Mouse (Mus musculus): ENCODE data around the gene Ints11.

Gene Ints11

DNA sequence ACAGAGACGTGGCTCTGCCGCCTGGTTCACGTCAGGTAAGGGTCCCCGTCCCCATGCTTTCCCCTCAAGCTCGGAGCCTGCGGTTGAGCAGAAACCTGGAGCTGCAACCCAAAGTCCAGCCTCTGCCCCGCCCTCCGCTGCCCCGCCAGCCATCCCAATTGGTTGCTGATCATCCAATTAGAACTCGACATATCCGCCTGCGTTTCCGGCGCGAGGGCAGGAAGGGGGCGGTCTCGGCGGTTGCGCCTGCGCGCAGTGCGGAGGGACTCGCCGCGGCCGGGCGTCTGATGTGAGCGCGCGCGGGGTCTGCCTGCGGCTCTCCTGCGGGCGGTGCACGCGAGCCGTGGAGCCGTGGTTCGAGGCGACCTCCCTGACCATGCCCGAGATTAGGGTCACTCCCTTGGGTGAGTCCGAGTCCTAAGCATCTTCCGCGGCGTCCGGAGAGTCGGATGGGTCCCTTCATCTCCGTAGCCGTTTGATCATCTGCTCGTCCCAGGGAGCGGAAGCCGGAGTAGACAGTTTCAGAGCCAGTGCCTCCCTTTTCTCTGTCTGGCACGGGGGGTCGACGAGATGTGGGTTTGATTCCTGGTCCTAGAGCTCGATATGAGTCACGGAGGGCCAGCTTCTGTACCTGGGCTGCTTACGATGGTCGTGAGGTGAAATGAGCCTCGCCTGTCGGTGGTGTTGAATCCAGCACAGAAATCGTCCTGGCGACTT is at the start of gene Ints11, which contains the start of gene Cptp:
TSS of gene Ints11 (plus strand) at position 230 of the 717 bp plus-strand sequence.
TSS of gene Cptp (minus strand) at position 124 of the 717 bp plus-strand sequence.
- DNase-seq: peak; percentile 93 to 94

DNA sequence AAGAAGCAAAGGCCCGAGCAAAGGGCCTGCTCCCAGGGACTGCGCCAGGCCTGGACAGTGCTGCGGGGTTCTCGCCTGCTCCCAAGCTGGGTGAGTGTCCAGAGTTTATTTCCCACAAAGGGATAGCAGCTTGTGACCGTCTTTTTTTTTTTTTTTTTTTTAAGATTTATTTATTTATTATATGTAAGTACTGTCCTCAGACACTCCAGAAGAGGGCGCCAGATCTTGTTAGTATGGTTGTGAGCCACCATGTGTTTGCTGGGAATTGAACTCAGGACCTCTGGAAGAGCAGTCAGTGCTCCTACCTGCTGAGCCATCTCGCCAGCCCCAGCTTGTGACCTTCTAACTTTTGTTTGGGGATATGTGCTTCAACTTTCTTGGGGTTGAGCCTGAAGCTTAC is 48.3 kb upstream of the Ints11 start:
- DNase-seq: no peak

DNA sequence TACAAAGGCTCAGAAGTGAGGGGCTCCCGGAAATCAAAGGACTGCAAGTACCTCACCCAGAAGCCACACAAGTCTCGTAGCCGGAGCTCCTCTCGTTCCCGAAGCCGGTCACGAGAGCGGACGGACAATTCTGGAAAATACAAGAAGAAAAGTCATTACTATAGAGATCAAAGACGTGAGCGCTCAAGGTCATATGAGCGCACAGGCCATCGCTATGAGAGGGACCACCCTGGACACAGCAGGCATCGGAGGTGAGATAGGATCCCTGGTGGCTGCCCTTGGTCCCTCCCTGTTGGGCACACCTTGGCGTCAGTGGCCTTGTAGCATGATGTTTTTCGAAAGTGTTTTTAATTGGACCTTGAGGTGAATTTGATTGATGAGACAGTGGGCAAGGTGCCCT is 45.9 kb upstream of the Ints11 start:
- DNase-seq: no peak

DNA sequence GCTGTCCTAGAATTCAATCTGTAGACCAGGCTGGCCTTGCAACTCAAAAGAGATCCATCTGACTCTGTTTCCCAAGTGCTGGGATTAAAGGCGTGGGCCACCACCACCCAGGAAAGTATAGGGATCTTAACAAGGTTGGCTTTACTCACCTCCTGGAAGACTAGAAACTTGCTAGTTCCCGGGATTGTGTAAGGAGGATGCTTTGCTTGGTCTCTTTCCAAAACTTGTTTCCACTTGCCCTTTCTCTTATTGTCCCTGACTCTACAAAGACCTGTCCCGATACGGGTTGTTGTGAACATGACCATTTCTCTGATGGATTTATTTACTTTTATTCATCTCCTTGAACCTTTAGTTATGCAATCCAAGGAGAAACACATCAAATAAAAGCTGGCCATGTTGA is 39.5 kb upstream of the Ints11 start:
- no peak for DNase-seq

DNA sequence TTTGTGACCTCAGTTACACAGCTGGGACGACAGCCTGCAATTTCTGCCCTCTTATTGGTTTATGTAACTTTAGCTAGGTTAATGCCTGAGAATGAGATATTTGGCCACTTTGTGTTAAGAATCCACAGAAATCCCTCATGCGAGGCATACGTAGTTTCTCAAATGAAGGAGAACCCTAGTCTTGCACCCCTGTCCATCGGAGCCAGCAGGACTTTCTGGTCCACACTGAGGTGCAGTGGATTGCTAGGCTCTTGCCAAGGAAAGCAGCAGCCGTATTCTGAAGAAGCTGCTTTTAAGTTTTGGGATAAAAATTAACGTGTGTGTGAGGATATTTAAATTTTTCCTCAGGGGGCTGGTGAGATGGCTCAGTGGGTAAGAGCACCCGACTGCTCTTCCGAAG is 38.8 kb upstream of the Ints11 start:
- no peak for DNase-seq

DNA sequence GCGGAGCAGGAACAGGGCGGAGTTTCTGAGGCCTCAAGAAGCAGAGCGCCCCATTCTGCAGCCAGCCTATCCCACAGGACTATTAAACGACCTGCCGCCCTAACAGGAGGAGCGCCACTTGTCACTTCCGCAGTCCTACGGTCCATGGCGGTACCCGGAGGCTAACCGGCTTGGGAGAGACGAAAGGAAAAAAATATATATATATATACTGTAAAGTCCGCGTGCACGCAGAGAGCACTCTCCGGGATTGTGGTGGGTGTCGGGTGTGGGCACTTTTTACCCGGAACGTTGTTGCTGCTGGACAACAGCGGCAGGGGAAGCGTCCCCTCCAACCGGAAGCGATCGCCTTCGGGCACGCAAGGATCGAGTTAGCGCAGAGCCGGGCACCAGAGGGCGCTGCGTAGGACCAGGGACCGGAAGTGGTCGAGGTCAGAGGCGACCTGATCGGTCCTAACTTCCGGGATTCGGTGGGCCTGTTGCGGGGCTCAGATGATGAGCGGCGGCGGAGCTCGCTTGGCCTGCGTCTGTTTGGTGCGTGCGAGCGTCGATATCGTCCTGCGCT is 38.1 kb upstream of the Ints11 start, which contains the start of gene Aurkaip1:
TSS of gene Aurkaip1 (plus strand) at position 68 of the 562 bp plus-strand sequence.
- DNase-seq: peak; percentile 93 to 94

DNA sequence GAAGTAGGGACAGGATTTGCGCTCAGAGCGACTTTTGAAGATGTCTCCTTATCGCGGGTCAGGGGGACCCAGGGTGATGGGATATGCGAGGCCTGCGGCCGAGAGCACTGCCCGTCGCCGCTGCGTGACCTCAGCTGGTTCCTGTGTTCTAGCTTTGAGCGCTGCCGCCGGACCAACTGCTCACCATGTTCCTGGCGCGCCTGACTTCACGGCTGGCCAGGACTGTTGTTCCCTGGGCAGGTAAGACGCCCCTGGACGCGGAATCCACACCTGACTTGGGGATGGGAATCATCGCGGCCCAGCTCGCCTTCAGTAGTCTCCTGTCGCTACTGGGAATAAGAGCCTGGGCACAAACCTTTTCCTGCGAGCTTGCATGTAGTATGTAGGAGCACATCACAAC is 37.5 kb upstream of the Ints11 start:
- DNase-seq: no peak

DNA sequence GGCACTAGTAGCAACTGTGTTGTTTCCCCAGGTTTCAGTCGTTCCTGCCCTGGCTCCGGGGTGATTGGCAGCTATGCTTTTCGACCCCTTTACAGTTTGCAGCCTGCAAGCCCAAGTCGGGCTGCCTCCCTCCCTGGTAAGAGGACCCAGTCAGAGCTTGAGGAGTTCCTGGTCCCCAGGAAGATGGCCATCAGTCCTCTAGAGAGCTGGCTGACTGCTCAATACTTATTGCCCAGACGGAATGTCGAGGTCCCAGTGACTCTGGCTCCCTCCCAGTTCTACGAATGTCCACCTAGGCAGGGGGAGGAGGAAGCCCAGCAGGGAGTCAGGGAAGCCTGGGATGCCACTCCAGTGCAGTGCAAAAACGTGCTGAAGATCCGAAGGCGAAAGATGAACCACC is 37.0 kb upstream of the Ints11 start:
- no peak for DNase-seq

DNA sequence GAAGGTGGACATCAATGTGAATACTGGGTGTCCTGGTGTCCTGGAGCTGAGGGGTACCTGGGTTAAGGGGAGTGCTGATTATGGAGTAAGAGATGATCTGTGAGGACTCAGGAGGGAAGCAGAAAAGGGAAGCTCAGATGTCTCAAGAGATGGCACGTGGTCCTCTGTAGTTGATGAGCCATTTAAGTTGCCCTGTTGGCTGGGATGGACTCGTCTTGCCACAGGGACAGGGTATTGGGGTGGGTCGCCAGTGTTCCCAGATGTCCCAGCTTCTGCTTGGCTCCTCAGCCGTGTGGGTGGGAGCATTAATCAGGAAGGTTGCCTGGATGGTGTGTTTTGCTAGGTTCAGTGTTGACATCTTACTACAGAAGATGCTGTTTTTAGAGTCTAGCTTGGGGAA is 36.1 kb upstream of the Ints11 start:
- no peak for DNase-seq

DNA sequence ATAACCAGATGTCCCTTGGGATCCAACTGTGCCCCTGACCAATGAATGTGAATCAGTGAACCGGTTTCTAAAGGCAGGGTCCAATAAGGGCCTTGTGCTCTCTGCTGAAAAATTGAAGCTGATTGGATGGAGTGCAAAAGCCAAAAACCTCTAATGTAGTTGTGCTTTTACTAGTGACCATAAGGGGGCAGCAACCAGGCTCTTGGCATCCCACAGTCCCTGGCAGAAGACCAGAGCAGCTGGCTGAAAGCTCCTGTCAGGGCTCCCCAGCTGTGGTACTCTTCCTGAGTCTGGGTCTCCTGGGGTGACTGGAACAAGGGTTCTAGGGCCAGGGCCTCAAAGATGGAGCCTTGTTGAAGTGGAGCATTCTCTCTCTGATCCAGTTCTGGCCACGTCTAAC is 35.5 kb upstream of the Ints11 start:
- peak; percentile 30 to 46 for DNase-seq

DNA sequence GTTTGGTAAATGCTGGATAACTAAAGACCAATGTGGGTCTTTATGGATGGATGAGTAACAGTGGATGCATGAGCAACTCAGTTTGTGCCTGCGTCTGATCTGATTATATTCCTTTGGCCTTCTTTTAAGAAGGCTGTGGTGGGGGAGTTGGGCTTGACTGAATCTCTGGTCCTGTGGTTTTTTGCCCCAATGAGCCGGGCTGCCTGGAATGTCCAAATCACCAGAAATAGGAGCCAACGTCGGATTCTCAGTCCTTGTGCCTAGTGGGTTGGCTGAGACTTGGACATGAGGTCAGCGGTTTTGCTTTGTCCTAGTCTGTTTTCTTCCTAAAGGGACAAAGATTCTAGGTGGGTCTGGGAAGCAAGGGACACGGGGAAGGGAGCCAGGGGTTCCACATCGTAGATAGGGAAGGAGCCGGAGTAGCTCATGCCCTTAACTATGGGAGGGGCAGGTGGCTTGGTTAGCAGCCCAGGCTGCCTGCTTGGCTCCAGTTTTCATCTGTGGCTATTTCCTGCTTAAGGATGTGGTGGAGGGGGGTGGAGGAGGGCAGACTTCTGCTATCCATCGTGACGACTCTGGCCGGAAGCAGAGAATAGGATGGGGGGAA is 31.8 kb upstream of the Ints11 start:
- no peak for DNase-seq

DNA sequence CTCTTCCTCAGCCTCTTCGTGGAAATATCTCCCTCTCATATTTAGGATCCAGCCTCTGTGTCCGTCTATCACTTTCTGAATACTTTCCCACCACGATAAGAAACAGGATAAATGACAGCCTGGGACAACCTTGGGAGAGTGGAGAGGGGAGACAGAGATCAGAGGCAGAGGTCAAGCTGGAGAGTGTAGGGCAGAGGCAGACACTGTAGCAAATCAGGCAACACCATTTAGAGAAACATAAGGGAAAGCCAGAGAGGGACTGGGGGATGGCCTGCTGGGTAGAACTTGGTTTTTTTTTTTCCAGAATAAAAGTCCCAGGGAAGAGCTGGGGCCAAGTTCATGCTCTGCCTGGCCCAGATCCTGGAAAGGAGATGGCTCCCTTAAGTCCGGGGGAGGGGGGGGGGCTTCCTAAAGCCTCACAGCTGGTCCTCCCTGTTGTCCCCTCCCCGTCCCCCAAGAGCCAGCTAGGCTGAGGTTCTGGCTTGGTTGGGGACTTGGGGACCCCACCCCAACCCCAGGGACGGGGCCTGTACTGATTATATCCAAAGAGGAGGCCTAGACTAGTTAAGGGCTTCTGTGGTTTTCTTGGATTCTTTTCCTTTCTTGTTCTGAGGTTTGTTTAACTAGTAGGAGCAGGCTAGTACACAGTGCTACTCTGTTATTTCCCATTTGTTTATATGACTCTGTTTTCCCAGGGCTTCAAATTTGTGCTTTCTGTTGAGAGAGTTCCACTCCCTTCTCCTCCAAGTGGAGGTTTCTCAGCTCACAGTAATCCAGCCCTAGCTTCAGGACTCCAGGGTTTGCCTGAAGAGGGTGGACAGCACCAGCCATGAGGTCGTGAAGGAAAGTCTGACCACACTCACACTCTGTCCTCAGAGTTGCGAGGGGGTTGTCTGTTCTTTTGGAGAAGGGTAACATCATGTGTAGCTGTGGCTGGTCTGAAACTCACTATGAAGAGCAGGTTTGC is 30.9 kb upstream of the Ints11 start:
- DNase-seq: no peak

DNA sequence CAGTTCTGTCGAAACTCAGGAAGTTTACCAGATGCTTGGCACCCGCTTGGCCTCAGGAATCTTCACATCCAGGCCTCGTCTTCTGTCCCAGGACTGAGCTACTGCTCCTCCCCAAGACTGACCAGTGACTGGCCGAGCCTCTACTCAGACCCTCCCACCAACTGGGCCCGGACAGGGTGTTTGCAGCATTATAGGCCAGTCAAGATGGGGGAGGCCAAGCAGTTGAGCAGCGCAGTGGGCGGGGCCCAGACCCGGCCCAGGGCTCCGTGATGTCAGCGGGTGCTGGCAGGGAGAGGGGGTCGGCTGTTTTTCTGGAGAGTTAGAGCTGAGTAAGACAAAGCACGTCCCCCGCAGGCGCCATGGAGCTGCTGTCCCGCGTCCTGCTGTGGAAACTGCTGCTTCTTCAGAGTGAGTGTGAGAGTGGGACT is 29.8 kb upstream of the Ints11 start, which contains the start of gene Mxra8:
TSS of gene Mxra8 (plus strand) at position 198 of the 428 bp plus-strand sequence.
- DNase-seq: peak; percentile 22 to 33

DNA sequence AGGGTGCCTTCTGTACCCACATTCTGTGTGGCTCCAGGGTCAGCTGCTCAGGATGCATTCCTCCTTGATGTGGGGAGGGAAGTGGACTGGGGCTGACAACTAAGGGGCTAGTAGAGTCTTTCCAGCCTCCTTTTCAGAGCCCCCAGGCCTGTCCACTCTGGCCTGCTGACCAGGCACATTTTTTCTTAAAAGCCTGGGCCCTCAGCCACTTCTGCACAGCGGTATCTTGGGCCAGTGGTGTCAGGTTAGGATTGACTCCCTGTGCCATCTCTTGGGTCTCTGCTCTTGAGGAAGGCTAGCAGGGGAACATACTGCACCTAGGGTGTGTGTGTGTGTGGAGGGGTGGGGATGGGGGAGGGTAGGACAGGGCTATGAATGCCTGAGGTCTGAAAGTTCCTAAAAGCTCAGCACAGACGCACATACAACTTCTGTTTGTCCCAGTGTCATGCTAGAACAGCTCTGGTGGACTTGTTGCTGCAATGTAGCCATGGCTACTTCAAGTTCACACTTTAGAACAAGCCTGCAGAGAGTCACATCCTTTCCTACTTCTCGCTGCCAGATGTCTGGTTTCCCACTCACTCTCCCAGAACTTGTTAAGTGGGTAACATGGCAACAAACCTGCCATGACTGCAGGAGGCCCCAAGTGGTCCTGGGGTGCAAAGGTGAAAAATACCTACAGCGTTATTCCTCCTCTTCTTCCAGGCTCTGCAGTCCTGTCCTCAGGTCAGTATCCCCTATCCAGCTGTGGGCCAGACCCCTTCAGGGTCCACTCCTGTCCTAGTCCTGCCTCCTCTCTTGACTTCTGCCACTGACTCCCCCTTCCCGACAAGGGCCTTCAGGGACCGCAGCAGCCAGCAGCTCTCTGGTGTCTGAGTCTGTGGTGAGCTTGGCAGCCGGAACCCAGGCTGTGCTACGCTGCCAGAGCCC is 29.0 kb upstream of the Ints11 start:
- DNase-seq: peak in 1 of 2 experiments; percentile 2

DNA sequence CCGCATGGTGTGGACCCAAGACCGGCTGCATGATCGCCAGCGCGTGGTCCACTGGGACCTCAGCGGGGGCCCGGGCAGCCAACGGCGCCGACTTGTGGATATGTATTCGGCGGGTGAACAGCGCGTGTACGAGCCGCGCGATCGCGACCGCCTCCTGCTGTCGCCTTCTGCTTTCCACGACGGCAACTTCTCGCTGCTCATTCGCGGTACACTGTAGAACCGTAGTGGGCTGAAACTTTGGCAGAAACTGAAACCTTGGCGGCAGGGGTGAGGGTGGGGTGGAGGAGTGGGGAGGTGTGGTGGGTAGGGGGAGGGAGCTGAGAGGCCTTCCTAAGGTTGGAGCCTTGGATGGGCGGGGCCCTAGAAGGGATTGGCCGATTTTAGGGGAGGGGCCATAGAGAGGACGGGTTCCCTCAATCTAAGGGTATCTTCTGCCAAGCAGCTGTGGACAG is 28.3 kb upstream of the Ints11 start:
- DNase-seq: peak; percentile 64 to 67

DNA sequence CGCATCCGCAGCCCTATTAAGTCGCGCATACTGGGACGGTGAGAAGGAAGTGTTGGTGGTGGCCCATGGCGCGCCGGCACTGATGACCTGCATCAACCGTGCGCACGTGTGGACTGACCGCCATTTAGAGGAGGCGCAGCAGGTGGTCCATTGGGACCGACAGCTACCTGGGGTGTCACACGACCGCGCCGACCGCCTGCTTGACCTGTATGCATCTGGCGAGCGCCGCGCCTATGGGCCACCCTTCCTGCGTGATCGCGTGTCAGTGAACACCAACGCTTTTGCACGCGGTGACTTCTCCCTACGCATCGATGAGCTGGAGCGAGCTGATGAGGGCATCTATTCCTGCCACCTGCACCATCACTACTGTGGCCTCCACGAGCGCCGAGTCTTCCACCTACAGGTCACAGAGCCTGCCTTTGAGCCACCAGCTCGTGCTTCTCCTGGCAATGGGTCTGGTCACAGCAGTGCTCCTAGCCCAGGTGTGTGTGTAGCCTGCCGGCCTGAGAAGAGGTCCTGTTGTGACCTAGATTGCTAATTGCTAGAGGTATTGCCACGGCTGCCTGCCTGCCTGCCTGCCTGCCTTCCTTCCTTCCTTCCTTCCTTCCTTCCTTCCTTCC is 27.6 kb upstream of the Ints11 start:
- DNase-seq: peak; percentile 10 to 17

DNA sequence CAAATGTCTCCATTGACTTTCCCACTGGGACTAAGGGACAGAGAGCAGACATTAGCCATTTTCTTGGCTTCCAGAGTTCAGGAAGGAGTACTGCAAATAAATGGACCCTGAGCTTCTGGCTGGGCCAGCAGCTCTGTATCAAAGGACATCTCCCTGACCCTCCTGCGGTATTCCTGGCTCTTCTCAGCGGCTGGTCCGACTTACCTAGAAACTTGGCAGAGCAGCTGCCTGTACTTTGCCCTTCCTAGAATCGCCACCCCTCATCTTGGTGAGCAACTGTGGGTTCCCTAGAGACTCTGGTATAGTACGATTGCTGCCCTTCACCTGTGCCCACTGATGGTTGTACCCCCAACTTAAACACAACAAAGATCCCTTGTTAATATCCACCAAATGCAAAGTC is 26.1 kb upstream of the Ints11 start:
- DNase-seq: peak in 1 of 2 experiments; percentile 2

DNA sequence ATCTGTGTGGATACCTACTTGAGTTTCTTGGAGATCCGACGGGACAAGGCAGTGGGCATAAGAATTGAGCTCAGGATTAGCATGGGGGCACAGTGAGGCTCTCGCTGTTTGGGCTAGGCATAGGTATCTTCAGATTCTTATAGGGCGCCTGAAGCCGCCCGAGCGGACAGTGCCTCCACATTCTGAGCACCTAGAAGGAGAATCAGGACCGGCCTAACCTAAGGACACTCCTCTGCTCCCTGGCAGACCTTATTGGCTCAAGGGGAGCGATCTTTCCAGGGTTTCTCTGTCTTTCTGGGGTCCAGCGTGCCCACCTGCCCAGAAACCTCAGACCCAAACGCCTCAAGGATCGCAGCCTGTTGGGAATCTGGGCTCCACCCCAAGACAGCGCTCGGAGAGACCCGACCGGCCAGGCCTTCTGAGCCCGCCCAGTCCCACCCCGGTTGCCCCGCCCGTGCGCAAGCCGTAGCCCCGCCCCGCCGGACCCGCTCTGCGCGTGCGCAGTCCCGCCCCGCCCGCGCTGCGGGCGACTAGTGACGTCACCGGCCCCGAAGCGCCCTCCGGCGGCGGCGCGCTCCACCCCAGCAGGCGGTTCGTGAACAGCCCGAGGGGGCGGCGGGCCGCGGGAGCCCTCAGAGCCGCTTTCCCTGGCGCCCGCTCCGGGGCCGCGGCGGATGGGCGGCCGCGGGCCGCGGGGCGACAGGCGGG is 22.3 kb upstream of the Ints11 start, which contains the start of gene Dvl1:
TSS of gene Dvl1 (plus strand) at position 532 of the 708 bp plus-strand sequence.
- DNase-seq: peak; percentile 89 to 97

DNA sequence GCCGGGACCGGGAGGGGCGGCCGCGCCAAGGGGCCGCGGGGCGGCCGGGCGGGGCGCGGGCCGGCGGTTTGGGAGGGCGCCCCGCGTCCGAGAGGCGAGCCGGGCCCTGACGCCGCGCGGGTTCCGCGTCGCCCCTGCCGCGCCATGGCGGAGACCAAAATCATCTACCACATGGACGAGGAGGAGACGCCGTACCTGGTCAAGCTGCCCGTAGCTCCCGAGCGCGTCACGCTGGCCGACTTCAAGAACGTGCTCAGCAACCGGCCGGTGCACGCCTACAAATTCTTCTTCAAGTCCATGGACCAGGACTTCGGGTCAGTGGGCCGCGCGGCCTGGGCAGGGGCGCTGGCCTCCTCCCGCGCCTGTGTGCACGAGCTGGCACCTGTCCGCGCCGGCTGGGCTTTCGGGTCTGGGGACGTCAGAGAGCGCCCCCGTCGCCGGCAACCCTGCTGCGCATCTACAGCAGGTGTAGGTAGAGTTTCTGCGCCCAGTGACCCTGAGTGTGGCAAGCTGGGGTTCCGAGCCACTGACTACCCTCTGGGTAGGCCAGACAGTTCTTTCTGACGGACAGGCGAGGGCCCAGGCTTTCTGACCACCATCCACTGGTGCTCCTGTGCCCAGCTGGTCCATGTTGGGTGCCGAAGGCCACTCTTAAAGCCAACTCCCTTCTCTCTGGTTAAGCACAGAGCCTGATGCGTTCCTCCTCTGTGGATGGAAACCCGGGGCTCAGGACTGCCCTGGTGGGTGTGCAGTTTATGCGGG is 21.6 kb upstream of the Ints11 start:
- no peak for DNase-seq

All from spleen, adult 18-20 months (tissue).